Mouse (Mus musculus) left cerebral cortex, adult 9 months (tissue): Measurements from ENCODE around the gene Rnaseh2a.
A peak's percentile ranks its signal among the peaks of the same experiment; 100 is the strongest.

ENCODE experiments used
- DNase-seq, 2 experiments: peaks; one replicate each; pipeline ENCODE4 v3.0.0; 2022; ENCODE audit warnings: low spot score in 2 of 2

The Rnaseh2a gene

DNA sequence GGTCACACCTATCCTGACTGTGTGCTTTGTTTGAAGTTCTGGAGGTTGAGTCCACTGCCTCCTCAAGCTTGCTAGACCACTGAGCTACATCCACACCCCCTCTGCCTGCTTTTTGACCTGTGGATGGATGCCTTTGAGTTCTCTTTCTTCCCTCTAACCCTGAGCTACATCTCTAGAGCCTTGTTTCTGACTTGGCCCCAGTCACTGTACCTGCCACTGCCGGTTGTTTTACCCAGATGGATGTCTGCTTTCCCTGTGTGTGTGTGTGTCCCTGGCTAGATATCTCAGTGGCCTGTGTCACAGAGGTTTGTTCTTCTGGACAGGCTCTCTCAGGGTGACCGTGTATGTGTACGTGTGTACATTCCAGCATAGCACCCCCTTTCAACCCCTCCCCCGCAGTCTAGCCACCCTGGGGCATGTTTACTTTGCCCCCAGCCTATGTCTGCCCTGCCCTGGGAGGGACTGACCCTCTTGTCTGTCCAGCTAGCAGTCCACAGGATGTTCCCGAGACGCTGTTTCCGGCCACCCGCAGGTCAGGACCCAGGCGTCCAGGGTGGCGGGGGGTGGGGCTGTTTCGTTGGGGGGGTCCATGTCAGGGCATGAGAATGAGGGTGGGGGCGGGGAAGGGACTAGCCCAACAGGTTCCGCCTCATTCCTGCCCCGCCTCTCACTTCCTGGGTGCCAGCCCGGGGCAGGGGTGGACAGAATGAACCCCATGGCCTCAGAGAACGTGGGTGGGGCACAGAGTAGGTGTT, 14.9 kb upstream of the Rnaseh2a start:
- no peak for DNase-seq

DNA sequence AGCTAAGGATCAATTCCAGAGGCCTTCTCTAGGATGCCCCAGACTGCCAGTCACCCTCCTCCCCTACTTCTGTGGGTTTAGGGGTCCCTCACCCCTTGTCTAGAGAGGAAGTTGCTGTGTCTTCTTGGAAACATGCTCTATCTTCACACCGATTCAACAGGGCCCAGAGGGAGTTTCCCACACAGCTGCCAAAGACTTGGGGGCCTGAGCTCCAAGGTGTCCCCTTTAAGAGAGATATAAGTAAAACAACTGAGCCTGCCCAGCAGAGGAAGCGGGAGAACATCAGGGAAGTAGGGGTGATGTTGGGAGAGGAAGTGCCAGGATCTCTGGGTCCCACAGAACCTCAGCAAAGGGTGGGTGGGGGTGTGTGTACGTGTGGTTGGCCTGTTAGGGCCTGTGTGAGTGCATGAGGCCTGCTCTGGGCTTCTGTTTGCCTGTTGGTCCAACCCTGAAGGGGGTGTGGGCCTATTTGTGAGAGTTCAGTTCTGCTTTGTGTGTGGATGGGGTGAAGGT, 13.0 kb upstream of the Rnaseh2a start:
- no peak for DNase-seq

DNA sequence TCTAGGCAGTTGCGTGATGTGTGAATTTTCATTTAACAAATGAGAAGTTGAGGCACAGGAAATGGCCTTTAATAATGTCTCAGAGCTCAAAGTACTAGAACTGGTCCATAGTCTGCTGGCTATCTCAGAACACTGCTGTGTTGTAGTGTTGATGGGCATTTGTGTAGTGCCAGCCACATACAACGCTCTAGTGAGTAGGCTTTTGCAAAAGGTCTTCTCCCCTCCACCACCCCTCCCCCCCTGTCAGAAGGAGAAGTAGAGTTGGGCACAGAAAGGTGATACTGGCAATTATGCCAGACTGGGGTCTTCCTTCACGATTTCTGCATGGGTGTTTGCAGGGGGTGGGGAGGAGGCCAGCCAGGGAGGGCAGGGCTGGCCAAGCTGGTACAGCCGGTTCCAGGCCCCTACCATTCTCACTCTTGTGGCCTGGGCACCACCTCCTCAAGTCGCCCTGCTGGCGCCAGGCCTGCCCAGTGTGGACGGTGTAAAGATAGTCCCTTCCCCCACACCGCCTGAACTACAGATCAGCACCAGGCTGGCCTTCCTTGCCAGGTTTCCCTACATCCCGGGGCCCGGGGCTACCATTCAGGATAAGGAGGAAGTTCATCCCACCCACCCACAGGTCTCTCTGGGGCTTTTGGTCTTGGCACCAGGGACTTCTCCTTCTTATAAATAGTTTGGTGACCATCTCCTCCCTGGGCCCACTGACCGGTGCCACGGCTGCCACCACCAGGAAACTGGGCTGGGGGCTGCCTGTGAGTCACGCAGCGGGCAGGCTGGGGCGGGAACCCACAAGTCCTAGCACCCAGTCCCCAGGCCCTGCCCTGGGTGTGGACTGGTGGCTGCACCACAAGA, 12.3 kb upstream of the Rnaseh2a start:
- no peak for DNase-seq

DNA sequence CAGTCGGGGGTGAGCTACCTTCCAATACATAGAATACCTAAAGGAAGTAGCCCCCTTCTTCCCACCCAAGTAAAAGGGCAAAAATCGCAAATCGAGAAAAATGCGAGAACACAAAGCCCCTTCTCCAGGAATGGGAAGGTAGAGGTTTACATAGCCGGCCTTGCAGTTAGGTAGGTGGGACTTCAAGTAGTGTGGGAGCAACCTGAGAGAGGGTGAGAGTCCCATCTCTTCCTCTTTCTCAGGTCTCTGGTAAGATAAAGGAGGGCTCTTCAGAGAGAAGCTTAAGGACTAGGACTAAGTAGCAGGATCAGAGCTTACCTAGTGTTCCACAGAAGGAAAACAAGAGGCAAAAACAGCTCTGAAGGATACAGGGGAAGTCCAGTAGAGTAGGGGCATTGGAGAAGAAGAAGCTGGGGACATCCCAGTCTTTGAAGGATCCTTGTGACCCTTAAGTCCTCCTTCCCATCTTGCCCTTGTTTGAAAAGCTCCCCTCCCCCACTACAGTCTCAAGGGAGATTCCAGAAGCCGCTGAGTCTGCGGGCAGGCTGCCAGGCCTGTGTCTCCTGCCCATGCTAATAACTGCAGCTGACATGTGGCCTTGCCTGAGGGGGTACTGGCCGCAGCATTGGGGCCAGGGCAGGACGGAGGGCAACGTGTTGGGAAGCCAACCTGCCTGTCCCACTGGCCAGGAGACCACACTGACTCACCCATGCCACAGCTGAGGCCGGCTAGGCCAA, 11.2 kb upstream of the Rnaseh2a start:
- peak in 1 of 2 experiments; percentile 58 for DNase-seq

DNA sequence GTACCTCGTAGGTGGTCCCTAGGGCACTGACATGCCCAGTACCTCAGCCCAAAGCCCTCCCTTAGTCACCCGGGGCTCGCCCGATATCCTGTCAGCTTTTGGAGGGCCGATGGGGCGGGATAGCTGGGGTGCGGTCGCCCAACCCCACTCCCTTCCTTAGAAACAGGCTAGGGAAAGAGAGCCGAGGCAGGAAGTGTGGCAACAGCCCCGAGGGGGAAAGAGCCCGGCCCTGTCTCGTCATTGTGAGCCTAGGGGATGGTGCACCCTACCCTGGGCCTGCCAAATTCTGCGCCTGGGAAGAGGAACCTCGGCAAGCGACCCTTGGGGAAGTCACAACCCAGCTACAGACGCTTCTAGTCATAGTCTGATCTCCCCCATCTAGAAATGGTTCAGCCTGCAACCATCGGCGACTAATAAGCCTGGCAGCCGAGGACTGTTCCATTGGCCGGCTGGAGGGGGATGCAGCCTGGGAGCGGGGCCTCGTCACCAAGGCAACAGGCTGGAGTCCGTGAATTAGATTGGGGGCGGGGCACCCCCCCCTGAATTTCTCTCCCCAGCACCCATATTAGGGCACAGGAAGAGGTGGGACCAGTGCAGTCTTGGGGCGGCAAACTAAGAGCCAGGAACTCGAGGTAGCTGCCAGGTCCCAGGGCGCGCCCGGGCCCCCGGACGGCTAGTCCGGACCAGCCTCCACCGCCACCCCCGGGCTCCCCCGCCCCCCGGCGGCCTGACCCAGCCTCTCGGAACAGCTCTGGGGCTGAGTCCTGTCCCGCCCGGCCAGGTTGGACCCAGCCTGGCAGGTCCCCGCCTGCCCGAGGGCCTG, 10.2 kb upstream of the Rnaseh2a start:
- peak; percentile 84 to 95 for DNase-seq

DNA sequence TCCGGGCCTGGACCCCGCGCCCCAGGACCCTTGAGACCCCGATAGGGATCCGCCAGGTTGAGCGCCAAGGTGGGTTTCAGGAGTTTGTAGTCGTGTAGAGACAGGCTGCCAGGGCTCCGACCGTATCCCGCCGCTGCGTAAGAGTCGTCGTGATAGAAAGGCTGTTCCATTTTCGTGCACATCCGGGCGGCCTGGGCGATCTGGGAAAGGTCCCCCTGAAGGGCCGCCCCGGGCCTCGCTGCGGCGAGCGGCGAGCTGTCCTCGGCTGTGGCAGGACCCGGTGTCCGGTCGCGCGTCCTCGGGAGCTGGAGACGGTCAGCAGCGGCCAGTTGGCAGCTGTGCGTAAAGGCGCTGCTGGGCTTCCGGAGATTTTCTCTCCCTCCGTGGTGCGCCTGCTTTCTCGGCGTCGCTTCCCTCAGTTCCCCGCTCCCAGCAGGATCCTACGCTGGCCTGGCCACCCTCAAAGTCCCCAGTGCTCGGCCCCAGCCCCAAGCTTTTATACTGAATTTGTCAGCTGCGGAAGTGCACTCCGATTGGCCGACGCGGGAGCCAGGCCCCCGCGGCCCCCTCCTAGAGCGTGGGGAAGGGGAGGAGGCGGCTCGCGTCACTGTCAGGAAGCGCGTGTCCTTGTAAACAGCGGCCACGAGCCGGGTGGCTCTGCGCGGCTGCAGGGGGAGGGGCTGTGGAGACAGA, 8.8 kb upstream of the Rnaseh2a start, which contains the start of gene Junb:
Gene Junb (minus strand): TSS at position 471 of the 693 bp plus-strand sequence.
- DNase-seq, result peak; percentile 91 to 97

DNA sequence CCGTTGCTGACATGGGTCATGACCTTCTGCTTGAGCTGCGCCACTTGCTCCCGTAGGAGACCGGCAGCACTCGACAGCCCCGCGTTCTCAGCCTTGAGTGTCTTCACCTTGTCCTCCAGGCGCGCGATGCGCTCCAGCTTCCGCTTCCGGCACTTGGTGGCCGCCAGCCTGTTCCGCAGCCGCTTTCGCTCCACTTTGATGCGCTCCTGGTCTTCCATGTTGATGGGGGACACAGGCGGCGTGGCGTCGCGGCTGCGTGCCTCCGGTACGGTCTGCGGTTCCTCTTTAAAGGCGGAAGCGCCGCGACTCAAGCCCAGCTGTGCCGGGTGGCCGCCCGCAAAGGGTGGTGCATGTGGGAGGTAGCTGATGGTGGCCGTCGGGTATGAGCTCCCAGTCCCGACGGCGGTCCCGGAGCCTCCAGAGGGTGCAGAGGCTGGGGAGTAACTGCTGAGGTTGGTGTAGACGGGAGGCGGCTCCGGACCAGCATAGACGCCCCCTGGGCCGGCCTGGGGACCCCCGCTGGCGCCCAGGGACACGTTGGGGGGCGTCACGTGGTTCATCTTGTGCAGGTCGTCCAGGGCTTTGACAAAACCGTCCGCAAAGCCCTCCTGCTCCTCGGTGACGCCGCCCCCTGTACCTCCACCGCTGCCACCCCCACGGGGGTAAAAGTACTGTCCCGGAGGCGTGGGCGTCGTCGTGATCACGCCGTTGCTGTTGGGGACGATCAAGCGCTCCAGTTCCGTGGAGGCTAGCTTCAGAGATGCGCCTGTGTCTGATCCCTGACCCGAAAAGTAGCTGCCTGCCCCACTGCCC, 8.1 kb upstream of the Rnaseh2a start:
- DNase-seq, result peak in 1 of 2 experiments; percentile 61

DNA sequence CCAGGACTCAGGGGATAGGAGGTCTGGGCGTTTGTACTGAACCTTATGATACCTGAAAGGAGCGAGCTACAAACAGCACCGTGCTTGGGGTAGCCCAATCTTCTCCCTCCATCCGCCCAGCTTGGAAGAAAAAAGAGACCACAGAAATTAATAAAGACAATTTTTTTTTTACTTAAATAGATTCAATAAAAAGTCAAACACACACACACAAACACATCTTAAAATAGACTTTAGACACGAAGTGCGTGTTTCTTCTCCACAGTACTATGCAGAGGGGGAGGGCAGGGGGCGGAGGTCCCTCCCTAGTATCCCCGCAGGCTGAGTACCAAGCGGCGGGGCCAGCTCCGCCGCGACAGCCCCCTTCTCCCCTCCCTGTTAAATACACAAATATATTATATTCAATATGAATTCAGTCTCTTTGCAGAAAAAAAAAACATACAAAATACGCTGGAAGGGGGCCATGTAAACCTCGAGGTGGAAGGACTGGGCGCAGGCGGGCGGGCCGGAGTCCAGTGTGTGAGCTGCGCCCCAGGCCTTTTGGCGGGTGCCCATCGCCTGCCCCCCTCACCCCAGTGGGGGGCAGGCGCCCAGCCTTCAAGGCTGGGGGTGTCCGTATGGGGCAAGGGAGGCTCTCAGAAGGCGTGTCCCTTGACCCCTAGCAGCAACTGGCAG, 7.3 kb upstream of the Rnaseh2a start:
- no peak for DNase-seq

DNA sequence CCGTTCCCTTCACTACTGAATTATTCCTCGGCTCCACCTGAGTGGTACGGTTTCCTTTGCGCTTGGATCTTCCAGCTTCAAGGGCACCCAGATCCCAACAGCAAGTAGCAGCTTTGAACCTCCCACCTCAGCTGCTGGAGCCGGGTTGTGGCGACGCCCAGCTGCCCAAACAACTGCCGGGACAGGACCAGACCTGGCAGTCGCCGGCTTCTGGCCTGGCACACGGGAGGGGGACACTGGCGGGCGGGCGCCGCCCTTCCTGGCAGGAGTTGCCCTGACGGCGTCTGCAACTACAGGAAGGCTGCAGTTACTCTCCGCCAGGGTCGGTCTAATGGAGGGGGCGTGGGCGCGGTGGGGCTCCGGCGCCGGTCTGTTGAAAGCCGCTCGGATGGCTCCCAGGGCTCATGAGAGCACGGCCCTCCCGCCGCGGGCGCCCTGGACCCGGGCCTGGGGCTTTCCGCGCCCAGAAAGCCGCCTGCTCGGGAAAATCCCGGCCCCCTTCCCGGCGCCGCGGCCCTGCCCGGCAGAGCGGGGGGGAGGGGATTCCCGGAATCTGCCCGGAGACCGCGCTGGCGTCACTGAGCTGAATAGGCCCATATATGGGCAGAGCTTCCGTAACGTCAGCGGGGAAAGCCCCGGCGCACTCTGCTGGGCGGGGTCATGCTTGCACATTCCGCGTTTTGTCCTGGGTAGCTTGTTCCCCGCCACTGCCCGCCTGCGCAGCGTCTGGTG, 6.6 kb upstream of the Rnaseh2a start:
- DNase-seq, result peak; percentile 85 to 97

DNA sequence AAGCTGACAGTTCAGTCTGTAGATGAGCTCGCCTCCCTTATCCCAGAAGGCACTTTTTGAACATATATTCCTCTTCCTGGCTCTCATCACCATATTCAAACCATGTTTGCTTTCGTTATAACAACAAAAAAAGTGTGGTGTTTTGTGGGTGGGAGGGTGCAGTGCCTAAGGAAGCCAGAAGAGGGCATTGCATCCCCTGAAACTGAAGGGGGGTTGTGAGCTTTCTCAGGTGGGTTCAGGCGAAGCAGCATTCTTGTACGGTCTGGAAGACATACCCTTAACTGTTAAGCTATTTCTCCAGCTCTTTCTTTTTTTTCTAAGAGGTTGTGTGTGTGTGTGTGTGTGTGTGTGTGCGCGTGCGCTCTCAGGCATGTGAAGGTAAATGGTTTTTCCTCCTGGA, 5.9 kb upstream of the Rnaseh2a start:
- peak in 1 of 2 experiments; percentile 79 for DNase-seq

DNA sequence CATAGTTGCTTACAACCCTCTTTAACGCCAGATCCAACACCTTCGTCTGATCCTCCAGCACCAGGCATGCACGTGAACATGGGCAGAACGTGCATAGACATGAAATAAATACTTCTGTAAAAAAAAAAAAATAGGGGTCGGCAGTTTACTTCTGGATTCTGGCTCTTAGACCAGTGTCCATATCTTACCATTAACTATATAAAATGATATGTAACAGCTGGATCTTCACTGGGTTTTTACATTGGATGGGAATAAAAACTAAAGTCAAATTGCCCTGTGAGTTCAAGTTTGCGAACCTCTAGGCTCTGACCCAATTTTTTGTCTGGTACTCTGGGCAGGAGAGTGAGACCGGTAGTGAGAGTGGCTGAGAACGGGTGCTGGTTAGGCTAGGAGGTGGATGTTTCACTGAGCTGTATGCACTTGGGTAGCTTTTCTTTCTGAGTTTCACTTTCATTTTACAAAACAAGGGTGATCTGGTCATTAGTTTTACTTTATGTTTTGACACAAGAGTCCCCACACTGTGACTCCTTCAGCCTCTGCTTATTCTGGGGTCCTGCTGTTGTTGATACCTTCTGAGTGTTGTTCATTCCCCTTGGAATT, 5.1 kb upstream of the Rnaseh2a start:
- no peak for DNase-seq

DNA sequence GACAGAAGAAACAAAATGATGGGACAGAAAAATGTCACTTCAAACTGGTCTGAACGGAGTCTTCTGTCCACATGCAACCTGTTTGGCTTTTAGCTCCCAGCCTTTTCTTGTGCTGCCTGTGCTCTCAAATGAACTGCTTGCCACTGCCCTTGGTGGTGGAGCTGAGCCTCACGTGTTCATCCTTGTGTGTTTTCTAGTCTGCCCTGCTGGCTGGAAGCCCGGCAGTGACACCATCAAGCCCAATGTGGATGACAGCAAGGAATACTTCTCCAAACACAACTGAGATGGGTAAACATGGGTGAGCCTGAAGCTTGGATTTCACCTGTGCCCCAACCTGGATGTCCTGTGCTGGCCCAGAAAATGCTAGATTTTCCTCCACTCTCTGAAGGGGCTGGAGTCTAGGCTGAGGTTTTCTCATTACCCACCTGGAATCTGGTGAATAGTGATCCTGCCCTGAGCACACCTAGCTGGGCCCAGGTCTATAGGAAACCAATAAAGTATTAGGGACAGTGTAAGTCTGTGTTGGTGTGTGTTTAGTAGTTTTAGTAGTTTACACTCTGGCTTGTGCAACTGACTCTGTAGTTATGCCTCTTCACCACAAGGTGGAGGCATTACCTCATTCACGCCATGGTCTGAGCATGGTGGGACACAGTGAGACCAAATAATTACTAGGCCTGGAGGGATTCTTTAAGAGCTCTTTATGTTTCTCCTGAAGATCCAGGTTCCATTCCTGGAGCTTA, 4.4 kb upstream of the Rnaseh2a start:
- peak in 1 of 2 experiments; percentile 58 for DNase-seq

DNA sequence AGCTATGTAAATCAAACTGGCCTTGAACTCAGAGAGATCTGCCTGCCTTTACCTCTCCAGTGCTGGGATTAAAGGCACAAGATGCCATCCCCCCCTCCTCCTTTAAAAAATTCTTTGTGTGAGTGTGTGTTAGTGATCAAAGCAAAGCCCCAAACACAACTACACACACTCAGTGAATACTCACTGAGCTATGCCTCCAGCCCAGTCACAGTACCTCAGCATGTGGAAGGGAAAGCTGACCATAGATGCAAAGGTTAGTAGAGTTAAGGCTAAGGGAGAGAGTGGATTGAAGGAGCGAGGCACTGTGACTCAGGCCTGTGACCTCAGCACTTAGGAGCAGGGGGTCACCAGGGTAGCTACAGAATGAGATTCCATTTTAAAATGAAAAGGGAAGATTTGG, 3.5 kb upstream of the Rnaseh2a start:
- DNase-seq, result no peak

DNA sequence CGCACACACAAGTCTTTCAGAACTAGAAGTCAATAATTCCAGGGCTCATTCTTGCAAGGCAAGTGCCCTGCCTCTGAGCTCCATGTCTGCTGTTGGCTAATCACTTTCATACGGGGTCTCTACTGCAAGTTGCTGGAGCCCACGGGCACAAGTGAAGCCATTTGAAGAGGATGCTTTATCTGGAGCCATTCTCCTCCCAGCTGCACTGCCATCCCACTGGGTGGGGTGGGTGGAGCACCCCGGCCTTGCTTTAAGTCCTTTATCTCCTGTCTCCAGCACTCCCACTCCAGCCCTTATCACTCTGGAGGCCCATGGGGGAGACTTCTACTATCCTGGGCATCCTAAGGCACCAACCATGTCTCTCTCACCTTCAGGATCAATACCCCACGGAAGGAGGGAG, 1.3 kb upstream of the Rnaseh2a start:
- no peak for DNase-seq

DNA sequence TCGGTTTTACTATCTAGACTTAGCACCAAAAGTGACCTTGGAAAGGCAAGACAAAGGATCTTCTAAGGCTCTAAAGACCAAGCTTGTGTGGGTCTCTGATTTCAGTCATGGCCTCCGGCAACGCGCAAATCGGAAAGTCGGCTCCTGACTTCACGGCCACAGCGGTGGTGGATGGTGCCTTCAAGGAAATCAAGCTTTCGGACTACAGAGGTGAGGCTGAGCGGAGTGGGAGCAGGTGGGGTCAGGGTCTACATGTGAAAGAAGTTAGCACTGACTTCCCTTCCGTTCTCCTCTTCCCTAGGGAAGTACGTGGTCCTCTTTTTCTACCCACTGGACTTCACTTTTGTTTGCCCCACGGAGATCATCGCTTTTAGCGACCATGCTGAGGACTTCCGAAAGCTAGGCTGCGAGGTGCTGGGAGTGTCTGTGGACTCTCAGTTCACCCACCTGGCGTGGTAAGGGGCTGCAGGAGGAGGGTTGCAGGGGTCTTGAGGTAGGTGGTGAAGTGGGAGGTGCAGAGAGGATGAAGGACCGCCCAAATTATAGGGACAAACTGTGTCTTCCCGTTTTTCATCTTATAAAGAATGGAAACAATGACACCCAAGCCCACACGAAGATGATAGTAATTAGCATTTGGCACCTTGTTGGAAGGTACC, 696 bp upstream of the Rnaseh2a start:
- DNase-seq, result no peak

DNA sequence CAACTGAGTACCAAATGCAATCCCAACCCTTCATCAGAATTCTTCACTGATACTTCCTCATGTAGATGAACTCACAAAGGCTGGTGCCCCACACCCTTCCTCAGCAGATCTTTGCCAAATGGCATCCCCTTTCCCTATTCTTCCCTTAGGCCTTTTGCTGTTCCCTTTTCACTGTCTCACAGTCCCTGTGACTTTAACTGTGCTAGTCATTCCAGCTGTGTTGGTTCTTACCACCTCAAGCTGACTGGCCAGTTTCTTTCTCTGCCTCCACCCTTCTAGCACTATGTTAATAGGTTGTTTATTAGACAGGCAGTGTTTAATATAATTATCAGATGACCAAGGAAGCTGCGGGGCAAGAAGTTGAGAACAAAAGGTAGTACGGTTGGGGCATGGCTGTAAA, 917 bp downstream of the Rnaseh2a start:
- no peak for DNase-seq
